Mouse (Mus musculus) mature B cell (primary cell): Measurements from ENCODE around the gene Ppfia1.

Experiments
- in situ Hi-C: fragments of 300-500 bp; cut with MboI; formaldehyde crosslinking; loops from 2 replicates; pipeline ENCODE4 v1.14.3; 2019

Ppfia1 gene

DNA sequence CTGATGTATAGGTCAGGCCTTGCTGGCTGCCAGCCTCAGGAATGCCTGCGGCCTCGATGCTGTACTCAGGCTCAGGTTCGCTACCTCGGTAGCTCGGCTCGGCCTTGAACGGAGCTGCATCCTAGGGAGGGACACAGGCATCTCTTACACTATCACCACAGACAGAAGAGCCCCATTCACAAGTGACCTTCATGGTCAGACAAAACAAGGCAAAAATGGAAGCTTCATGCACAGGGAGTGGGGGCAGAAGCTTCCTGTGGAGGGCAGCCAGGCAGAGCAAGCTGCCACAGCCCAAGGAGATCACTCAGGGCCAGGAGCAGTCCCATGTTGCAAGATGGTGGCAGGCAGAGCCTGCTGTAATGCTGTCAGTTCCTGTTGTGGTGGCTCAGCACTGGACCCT lies 114.7 kb downstream of the Ppfia1 start:
- in situ Hi-C loops: no loop called here

DNA sequence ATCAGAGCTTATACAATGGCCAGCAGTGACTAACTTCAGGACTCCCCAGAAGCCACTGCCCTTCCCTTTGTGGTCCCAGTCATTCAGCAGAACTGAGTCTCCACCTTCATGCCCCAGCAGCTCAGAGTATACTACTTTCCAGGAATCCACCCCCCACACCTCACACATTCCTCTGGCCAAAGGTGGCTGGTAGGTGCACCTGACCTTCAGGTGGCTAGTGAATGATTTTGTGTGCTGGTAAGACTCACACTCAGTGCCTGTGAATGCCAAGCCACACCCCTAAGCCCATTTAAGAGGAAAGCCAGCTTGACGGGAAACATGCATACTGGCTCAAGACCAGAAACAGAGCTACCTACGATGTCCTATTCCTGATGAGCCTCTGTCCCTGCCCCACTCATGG lies 120.6 kb downstream of the Ppfia1 start:
- in situ Hi-C loops: no loop called here

GRCm38 (mm10) chr7:144427460-144427859 lies 126.1 kb downstream of the Ppfia1 start:
- in situ Hi-C loops: no loop called here
